Mouse (Mus musculus) activated CD4-positive, CD25-positive, alpha-beta regulatory T cell (primary cell): ENCODE results near the gene Fbxw2. TPM values are rescaled to one million over a fixed set of nuclear protein-coding genes. Genes with fewer than 3 reads are reported as not detected.

Source experiments
- polyA plus RNA-seq, 2 experiments: library from polyadenylated mRNA; unstranded; fragments of 100-300 nt; shearing (Covaris generic); gene quantifications; one replicate each; pipeline ENCODE4 v1.2.1; 2017

The Fbxw2 gene
- 100 to 1,000 TPM; 146 to 147 TPM for polyA plus RNA-seq

GRCm38 (mm10) chr2:34825827-34826459 lies at the start of gene Fbxw2:
Gene Fbxw2 (minus strand): TSS chr2:34826311.

DNA sequence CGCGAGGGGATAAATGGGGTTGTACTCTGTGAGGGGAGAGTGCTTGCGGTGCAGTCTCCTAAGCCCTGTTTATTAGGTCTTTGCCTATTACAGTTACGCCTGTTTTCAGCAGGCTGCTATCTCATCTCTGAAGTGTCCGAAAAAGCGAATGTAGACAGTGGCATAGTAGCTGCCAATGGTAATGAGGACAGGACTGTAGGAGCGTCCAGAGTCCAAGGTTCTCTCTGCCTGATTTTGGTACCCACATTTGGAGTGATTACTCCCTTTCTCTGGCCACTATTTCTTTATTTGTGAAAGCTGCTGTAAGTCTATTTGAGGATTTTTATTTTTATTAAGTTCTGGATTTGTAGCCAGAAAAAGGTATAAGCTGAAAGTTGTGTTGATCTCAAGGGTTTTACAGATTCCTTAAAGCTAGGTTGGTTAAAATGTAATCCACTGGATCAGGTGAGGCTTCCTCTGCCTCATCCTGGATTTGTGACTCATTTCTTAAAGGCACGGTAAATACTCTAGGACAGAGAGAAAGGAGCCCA lies 48.8 kb upstream of the Fbxw2 start, which contains the start of gene Psmd5:
Gene Psmd5 (minus strand): TSS at position 153 of the 530 bp plus-strand sequence.

GRCm38 (mm10) chr2:34874271-34874670 lies 48.2 kb upstream of the Fbxw2 start, which contains the start of gene Cutal:
Gene Cutal (plus strand): TSS chr2:34874396.

DNA sequence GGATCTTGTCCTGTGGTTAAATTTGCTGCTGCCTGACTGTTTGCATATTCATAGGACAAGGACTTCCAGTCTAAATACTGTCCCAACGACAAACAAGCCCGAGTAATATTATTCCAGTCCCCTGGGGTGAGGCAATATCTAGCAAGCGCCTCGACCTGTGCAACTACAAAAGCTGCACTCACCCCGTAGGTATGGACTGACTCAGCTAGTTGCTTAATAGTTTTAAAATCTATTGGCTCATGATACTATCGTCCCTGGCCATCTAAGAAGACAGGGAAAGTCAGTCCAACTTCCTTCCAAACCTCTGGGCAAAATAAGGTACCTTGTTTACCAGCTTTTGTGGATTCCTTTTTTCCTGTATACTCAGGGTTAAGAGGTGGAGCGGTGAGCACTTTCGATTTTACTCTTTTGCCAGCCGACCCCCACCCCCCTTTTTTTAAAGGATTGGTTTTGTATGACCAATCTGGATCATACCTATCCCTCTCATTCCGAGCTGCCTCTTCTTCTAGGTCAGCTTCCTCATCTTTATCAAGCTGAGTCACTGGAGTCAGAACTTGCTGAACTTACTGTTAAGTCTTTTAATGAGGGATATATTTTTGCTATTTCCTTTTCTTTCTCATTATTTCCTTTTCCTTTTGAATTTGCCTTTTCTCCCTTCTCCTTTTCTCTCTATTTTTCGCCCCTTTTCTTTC lies 6.8 kb upstream of the Fbxw2 start, which contains the start of gene Gm34653:
Gene Gm34653 (plus strand): TSS at position 242 of the 692 bp plus-strand sequence.

DNA sequence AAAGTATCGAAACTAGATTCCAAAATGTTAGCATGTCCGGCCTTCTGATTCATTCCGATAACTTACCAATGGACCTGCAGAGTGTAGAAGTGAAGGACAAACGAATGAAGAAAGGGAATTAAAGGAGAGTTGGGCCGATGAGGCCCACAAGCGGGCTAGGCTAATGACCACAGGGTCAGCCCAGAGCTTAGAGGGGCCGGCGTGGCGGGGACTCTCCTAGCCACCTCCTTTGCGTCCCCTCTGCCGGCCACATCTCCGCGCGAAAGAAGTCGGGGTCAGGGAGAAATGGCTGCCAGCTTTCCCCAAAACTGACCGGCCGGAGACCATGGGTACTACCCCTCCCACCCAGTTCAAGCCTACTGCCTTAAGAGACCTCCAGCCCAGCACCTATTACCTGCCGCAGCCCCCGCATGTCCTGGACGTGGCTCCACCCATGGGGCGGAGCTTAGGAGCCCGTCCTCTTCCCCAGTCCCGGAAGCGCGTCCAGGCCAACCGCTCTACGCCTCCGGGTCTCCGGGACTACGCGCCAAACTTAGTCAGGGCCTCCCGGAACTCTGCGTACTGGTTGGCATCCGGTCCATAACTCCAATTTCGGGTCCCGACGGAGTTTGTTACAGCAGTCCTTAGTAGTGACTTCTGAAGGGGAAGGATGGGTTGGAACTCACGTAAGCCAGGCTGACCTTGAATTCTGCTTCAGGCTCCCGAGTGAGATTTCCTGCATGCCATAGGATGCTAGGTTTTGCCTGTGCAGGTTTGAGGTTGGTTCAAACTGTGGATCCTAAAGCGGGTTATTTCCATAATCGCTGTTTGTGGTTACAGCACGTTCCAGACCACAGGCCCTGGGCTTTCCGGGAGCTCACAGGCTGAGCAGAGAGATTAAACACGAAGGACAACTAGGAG lies 26.5 kb downstream of the Fbxw2 start, which contains the start of gene Rabepk:
Gene Rabepk (minus strand): TSS at position 556 of the 900 bp plus-strand sequence.

GRCm38 (mm10) chr2:34771368-34772226 lies 54.5 kb downstream of the Fbxw2 start, which contains the start of gene Hspa5:
Gene Hspa5 (plus strand): TSS chr2:34771970.

GRCm38 (mm10) chr2:34754551-34755358 lies 71.4 kb downstream of the Fbxw2 start, which contains the start of gene Gapvd1:
Gene Gapvd1 (minus strand): TSS chr2:34755232.

Other genes starting within 250 kb of the Fbxw2 start
- 10 to 100 TPM; 77.7 to 81.6 TPM for gene Gapvd1, start 71.1 kb downstream of the Fbxw2 start, polyA plus RNA-seq
- gene Hspa5, start 54.3 kb downstream of the Fbxw2 start, polyA plus RNA-seq, result 100 to 1,000 TPM; 420 to 484 TPM
- 10 to 100 TPM; 35.0 to 40.3 TPM for gene Rabepk, start 26.4 kb downstream of the Fbxw2 start, polyA plus RNA-seq
- under 1 TPM in 1 of 2 experiments, not detected in 1; 0.14 TPM for gene Gm34653, start 6.7 kb upstream of the Fbxw2 start, polyA plus RNA-seq
- gene Cutal, start 48.1 kb upstream of the Fbxw2 start, polyA plus RNA-seq, result under 1 TPM in 1 of 2 experiments, not detected in 1; 0.36 TPM
- 10 to 100 TPM; 78.3 to 90.2 TPM for gene Psmd5, start 48.7 kb upstream of the Fbxw2 start, polyA plus RNA-seq
- gene Phf19, start 87.7 kb upstream of the Fbxw2 start, polyA plus RNA-seq, result 1 to 10 TPM; 1.5 to 2.2 TPM
- gene Traf1, start 135.5 kb upstream of the Fbxw2 start, polyA plus RNA-seq, result 100 to 1,000 TPM; 157 to 372 TPM
- under 1 TPM; 0.12 to 0.58 TPM for gene Hc, start 235.1 kb upstream of the Fbxw2 start, polyA plus RNA-seq